Mouse (Mus musculus): ENCODE measurements at regions not wholly inside any gene's neighbourhood (a gene's known extent, or its start where the extent isn't known, plus 50 kb on each side); places are given as distances from the start of the nearest gene placed in this dataset.

DNA sequence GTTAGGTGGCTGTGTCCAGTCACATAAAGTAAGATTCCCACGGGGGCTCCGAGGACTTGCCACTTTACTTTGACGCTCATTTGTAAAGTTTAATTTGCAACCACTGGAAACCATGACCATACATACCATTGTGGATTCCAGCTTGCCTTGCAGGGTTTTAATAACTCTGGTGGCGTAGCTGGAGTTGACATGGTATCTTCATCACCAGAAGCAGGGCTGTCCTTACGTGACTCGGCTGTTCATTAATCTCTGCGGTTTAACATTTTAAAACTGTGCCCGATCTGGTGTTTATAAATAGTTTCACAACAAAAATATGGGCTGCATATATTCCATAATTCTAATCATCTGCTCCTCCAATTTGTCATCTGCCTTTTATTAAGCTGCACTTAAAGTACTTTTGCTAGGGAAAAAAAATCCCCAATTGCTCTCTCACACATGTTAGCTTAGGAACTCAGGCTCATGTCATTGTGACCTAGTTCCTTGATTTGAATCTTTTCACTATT is 159.1 kb downstream of the Ndfip2 start:
- DNase-seq (ENCODE audit: low spot score): no peak

GRCm38 (mm10) chr14:105416964-105417363 is 158.6 kb downstream of the Ndfip2 start:
- DNase-seq (ENCODE audit: low spot score): no peak

DNA sequence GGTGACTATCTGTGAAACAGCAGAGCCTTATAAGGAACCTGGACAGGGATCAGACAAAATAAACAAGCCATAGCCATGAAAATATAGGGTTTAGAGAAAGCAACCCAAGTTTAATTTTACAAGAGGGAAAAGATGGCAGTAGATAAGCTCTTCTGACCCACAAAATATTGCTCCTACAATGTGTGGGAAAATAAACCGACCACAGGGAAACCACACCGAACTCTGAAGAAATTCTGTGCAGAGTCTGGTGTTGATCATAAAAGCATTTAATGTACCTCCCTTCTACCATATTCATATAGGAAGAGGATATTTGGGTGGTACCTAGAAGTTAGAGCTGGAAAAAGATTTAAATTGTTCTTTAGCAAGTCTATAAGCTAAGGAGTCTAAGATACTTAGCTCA is 146.3 kb downstream of the Ndfip2 start:
- no peak for DNase-seq (ENCODE audit: low spot score)

DNA sequence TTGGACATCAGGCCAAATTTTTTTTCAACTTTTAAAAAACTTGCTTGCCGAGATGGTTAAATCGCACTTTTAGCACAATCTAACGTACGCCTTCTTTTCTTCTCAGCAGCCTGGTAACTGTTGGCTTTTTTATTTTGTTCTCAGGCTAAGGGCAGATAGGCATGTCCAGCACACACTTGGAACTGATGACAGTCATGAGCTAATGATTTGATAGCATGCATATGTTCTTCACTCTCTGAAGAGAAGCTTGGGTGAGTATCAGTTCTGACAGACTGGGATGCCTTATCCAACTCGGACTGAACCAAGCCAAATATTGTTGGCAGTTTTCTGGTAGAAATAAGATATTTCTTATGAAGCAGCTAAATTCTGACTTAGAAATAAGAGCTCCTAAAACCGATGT is 145.9 kb downstream of the Ndfip2 start:
- no peak for DNase-seq (ENCODE audit: low spot score)

DNA sequence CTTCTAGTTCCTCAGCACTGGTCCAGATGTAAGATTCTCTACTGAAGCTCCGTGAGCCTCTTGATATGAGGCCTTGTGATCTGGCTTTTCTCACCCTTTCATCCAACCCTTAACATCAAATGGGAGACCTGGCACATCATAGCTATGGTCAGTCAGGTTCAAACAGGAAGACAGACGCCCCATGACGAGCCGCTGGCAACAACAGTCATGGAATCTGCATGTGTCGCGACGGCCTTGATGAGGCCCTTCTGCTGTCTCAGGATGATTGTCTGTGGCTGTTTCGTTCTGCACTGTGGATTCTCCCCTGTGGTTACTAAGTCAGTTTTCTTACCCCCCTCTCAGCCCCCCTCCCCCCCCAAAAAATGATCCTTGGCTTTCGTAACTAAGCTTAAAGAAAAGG is 144.9 kb downstream of the Ndfip2 start:
- no peak for DNase-seq (ENCODE audit: low spot score)

DNA sequence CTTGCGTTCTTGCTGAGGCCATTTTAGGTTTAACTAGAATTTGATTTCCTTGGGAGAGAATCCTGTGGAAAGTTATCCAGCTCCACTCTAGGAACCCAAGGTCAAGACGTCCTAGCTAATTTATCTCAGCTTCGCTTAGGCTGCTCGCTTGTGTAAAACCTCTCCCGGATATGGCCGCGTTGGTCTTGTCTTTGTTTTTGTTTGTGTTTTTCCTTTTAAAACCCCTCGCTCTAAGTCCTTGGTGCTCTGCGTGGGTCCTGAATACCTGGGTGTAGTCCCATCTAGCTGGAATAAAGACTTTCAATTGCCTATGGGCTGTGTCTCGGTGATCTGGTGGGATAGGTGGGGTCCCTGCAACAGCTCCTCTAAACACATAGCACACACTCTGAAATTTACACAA is 144.2 kb downstream of the Ndfip2 start:
- no peak for DNase-seq (ENCODE audit: low spot score)

DNA sequence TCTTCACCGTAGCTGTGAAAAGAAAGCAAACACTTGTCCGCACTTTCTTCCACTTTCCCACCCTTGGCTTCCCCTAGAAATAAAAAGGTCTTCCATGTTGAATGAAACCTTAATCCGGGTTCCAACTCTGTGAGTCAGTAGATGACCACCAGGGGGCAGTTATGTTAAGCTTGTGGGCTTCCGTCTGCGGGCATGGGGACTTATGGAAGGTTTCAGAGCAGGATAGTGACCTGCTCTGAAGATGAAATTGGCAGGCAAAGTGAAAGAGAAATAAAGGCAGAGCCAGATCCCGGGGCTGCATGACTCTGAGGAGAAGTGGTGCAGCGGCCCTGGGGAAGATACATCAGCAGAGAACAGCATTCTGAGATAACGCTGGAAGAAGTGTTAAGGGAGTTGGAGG is 139.1 kb downstream of the Ndfip2 start:
- no peak for DNase-seq (ENCODE audit: low spot score)

GRCm38 (mm10) chr14:105392079-105392813 is 133.9 kb downstream of the Ndfip2 start:
- no peak for DNase-seq (ENCODE audit: low spot score)

- DNase-seq (ENCODE audit: low spot score): no peak
Measured at GRCm38 (mm10) chr14:105391430-105391829, 133.1 kb downstream of the Ndfip2 start.

DNA sequence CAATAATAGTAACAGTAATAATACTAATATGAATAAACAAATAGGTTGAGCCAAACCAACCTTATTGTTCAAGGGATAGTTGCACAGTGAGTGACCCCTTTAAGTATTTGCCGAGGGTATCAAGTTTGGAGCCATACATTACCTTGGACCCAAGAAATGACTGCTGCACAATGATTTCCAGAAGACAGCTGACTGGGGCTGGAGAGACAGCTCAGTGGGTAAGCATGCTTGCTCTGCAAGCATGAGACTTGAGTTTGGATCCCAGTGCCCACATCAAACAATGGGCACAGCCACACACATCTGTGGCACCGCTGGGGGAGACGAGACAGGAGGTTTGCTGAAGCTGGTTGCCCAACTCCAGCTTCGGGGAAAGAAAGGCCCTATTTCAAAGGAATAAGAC is 126.7 kb downstream of the Ndfip2 start:
- no peak for DNase-seq (ENCODE audit: low spot score)

DNA sequence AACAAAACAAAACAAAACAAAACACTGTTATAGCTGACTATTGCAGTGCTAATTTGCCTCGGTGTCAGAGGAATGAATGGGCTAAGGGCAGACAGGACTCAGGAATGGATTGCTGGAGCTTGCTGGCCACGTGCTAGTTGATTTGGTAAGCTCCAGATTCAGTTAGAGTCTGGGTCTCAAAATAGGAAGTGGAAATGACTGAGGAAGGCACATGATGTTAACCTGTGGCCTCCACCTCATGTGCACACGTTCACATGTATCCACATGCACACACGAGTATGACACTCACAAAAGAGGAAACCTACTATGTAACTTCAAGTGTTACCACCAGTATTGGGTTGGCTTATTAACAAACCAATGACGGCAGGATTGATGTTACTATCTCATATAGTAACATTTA is 125.0 kb downstream of the Ndfip2 start:
- DNase-seq (ENCODE audit: low spot score): no peak

DNA sequence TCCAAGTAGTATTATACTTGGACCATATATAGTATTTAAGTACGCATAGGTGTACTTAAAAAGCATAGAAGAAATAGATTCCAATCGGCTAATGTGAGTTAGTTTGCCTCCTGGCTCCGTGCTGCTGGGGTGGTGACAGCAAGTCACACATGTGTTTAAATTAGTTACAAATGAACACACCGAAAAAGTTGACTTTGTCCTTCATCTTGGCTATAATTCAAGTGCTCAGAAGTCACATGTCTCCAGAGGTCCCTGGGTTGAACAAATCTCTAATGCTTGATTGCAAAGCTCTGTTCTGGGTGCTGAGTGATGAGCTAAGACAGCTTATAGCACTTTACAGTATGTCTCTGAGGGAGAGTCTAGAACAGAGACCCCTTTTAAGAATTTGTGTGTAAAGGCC is 121.7 kb downstream of the Ndfip2 start:
- no peak for DNase-seq (ENCODE audit: low spot score)

GRCm38 (mm10) chr14:105377770-105378169 is 119.4 kb downstream of the Ndfip2 start:
- no peak for DNase-seq (ENCODE audit: low spot score)

GRCm38 (mm10) chr14:105377035-105377621 is 118.8 kb downstream of the Ndfip2 start:
- no peak for DNase-seq (ENCODE audit: low spot score)

DNA sequence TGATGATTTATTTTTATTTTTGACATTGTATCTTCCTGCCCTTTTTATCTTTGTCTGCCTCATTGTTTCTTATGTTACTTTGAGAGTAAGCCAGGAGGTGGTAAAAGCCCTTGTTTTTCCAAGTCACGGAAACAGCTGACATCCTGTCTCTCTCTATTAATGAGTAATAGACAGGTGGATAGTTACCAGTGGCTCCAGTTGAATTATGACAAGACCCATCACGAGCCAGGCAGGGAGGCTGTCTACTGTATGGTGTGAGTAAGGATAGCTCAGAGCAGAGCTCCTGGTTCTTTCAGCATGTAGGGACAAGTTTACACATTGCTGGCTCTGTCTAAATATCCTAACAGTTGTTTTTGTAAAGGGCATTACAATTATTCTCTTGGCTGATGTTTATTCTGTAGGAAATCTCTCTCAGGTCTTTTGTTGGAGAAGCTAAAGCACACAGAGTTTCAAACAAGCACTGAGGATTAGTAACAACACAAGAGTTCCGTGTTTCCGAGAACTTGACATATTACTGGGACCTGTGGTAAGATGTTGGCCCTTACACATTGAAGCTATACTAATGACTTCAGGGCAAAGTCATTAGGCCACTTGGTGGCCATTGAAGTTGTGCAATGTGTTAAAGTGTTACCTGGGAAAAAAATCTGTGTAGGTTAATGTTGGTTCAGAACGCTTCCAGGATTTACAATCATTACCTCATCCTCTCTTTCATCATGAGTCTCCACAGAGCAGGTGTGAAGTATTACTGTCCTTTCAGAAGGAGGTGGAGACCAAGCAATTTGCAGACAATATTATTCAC is 111.5 kb downstream of the Ndfip2 start:
- DNase-seq (ENCODE audit: low spot score): no peak

DNA sequence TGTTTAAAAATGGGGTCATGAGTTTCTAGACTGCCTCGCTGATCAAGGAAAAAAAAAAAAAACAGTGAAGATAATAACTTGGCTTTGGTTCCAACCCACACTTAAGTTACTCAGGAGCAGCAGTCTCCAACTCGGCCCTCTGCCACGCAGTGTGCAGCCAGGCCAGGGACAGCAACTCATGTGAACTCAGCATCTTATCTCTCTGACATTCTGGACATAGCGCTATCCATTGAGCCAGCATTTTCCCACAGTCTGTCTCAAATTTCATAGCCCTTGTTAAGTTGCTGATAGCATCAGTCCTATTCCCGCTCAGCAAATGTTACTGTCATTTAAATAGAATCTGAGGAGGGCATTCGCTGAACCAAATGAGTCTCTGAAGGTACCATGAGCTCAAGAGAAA is 102.2 kb downstream of the Ndfip2 start:
- DNase-seq (ENCODE audit: low spot score): no peak

GRCm38 (mm10) chr14:105359829-105360228 is 101.5 kb downstream of the Ndfip2 start:
- DNase-seq (ENCODE audit: low spot score): no peak

Data from urinary bladder, postnatal 10 days (tissue).